Mouse (Mus musculus): ENCODE data around the gene Ambra1. TPM values are rescaled to one million over a fixed set of nuclear protein-coding genes. Genes with fewer than 3 reads are reported as not detected.

The Ambra1 gene
- total RNA-seq, 2 experiments from 2014 or later: 50.5 to 52.3 TPM

- intact Hi-C loops (cut with DNase I): no loop called here
- peak in 1 of 2 experiments; percentile 6 for DNase-seq (ENCODE audit: low spot score in 2 of 2)
These were observed 200.9 kb downstream of the Ambra1 start for GRCm38 (mm10) chr2:91930761-91931291.

- intact Hi-C loops (cut with DNase I): no loop called here
- peak in 1 of 2 experiments; percentile 18 for DNase-seq (ENCODE audit: low spot score in 2 of 2)
These were observed 201.6 kb downstream of the Ambra1 start for GRCm38 (mm10) chr2:91931328-91932159.

GRCm38 (mm10) chr2:91932160-91932711, 202.3 kb downstream of the Ambra1 start, which contains the start of gene Mdk:
Gene Mdk (minus strand): TSS chr2:91932297.
- DNase-seq (ENCODE audit: low spot score in 2 of 2): peak in 1 of 2 experiments; percentile 6
- intact Hi-C loops (cut with DNase I): no loop called here

GRCm38 (mm10) chr2:91932737-91933350, 202.9 kb downstream of the Ambra1 start:
- intact Hi-C loops (cut with DNase I): no loop called here

GRCm38 (mm10) chr2:91933471-91933870, 203.5 kb downstream of the Ambra1 start:
- intact Hi-C loops (cut with DNase I): no loop called here
- peak in 1 of 2 experiments; percentile 7 for DNase-seq (ENCODE audit: low spot score in 2 of 2)

More at GRCm38 (mm10) chr2:91932737-91933350, 202.9 kb downstream of the Ambra1 start:
- peak in 1 of 2 experiments; percentile 30 for DNase-seq (ENCODE audit: low spot score in 2 of 2)

GRCm38 (mm10) chr2:91934016-91934415, 204.1 kb downstream of the Ambra1 start:
- DNase-seq (ENCODE audit: low spot score in 2 of 2): no peak
- intact Hi-C loops (cut with DNase I): no loop called here

- intact Hi-C loops (cut with DNase I): loop anchor here (5.0 kb wide), 1 partner anchor 37 kb away; no protein-coding TSS in a partner anchor
These were observed 205.0 kb downstream of the Ambra1 start for GRCm38 (mm10) chr2:91934826-91935525.

GRCm38 (mm10) chr2:91936154-91936553, 206.2 kb downstream of the Ambra1 start:
- DNase-seq (ENCODE audit: low spot score in 2 of 2): peak in 1 of 2 experiments; percentile 92
- intact Hi-C loops (cut with DNase I): loop anchor here (5.0 kb wide), 1 partner anchor 36 kb away; no protein-coding TSS in a partner anchor

More at GRCm38 (mm10) chr2:91934826-91935525, 205.0 kb downstream of the Ambra1 start:
- peak in 1 of 2 experiments; percentile 17 for DNase-seq (ENCODE audit: low spot score in 2 of 2)

GRCm38 (mm10) chr2:91939303-91939935, 209.5 kb downstream of the Ambra1 start:
- intact Hi-C loops (cut with DNase I): loop anchor here (5.0 kb wide), 1 partner anchor 33 kb away; no protein-coding TSS in a partner anchor
- DNase-seq (ENCODE audit: low spot score in 2 of 2): peak in 1 of 2 experiments; percentile 77

GRCm38 (mm10) chr2:91942356-91942755, 212.4 kb downstream of the Ambra1 start:
- intact Hi-C loops (cut with DNase I): loop anchor here (5.0 kb wide), 1 partner anchor 115 kb away; no protein-coding TSS in a partner anchor
- DNase-seq (ENCODE audit: low spot score in 2 of 2): no peak

- DNase-seq (ENCODE audit: low spot score in 2 of 2): peak in 1 of 2 experiments; percentile 86
- intact Hi-C loops (cut with DNase I): loop anchor here (1.0 to 5.0 kb wide), 3 partner anchors 15 to 113 kb away; no protein-coding TSS in a partner anchor
These were observed 214.4 kb downstream of the Ambra1 start for GRCm38 (mm10) chr2:91944170-91944950.

GRCm38 (mm10) chr2:91945483-91945882, 215.5 kb downstream of the Ambra1 start, which contains the start of gene Gm9821:
Gene Gm9821 (plus strand): TSS chr2:91945703.
- no peak for DNase-seq (ENCODE audit: low spot score in 2 of 2)
- intact Hi-C loops (cut with DNase I): no loop called here

GRCm38 (mm10) chr2:91946836-91947235, 216.9 kb downstream of the Ambra1 start:
- intact Hi-C loops (cut with DNase I): no loop called here

GRCm38 (mm10) chr2:91947397-91948150, 217.6 kb downstream of the Ambra1 start:
- DNase-seq (ENCODE audit: low spot score in 2 of 2): peak in 1 of 2 experiments; percentile 50
- intact Hi-C loops (cut with DNase I): no loop called here

More at GRCm38 (mm10) chr2:91946836-91947235, 216.9 kb downstream of the Ambra1 start:
- DNase-seq (ENCODE audit: low spot score in 2 of 2): peak in 1 of 2 experiments; percentile 34

GRCm38 (mm10) chr2:91948151-91948509, 218.2 kb downstream of the Ambra1 start:
- peak in 1 of 2 experiments; percentile 16 for DNase-seq (ENCODE audit: low spot score in 2 of 2)
- intact Hi-C loops (cut with DNase I): no loop called here

GRCm38 (mm10) chr2:91948792-91949241, 218.9 kb downstream of the Ambra1 start:
- intact Hi-C loops (cut with DNase I): no loop called here
- peak in 1 of 2 experiments; percentile 3 for DNase-seq (ENCODE audit: low spot score in 2 of 2)

All from left cerebral cortex, postnatal 25 days (tissue).